Mouse (Mus musculus) ES-E14 (cell line): ENCODE measurements around the gene Stx12.

ENCODE experiments used
- CHD2 ChIP-seq: IDR thresholded peaks from 2 replicates; pipeline ENCODE4 v1.6.1; 2014; ENCODE audit warnings: mild to moderate bottlenecking, low read depth, low read length, inconsistent platforms
- HCFC1 ChIP-seq: IDR thresholded peaks from 2 replicates; pipeline ENCODE4 v1.6.1; 2012; ENCODE audit warnings: low read length, inconsistent platforms, borderline replicate concordance; ENCODE audit not compliant: insufficient read depth
- ZC3H11A ChIP-seq: IDR thresholded peaks from 2 replicates; pipeline ENCODE4 v1.6.1; 2012; ENCODE audit warnings: low read depth, mild to moderate bottlenecking, inconsistent platforms, low read length, borderline replicate concordance

- TF ChIP-seq HCFC1 (no peak; the same call in 1 of the 2 replicates), CHD2 (no peak), ZC3H11A (no peak)
Observed at GRCm38 (mm10) chr4:132842970-132843704, 41.2 kb downstream of the Stx12 start, which contains the start of gene Ppp1r8.
